In the genomic region with DNA sequence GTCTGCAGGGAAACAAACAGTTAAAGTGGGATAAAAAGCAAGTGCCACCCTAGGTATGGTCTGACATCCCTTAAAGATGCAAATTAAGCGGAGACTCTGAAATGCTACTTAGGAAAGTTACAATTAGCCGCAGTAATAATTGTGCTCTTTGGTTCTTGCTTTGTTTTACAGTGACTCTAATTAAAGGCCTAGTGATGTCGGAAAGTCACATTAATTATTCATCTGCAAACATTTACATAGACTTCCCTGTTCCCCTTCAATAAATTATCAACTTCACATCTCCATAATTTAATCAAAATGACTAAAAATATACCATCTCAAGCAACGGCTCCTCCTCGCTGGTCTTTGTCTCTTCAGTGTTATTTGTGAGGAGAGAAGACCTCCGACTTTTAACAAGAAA, we compare ENCODE assay signal across 40 mouse cellular contexts. TPM values are rescaled to one million over a fixed set of nuclear protein-coding genes. Genes with fewer than 3 reads are reported as not detected.
"Had no signal": no experiment of that assay in that cellular context is flagged by ENCODE, and none has a peak within 500 bp of the region (broad histone marks: within the 10 kb centered on the region; RNA-seq: fewer than 3 reads in every experiment).

No protein-coding gene starts in this region.

- H3K4me2 ChIP-seq: heart, embryonic 13.5 days; heart, embryonic 15.5 days; hindbrain, embryonic 13.5 days; hindbrain, embryonic 15.5 days; intestine, embryonic 15.5 days; limb, embryonic 12.5 days; liver, embryonic 11.5 days; liver, embryonic 13.5 days; liver, embryonic 15.5 days had no signal

- H3K9me3 ChIP-seq: heart, embryonic 10.5 days; heart, embryonic 13.5 days; heart, embryonic 15.5 days; hindbrain, embryonic 13.5 days; hindbrain, embryonic 15.5 days; intestine, embryonic 15.5 days; limb, embryonic 10.5 days; limb, embryonic 12.5 days; liver, embryonic 13.5 days; liver, embryonic 15.5 days had no signal

- H3K4me3 ChIP-seq: gastrocnemius, adult 2 months; heart, embryonic 10.5 days; heart, embryonic 13.5 days; heart, embryonic 15.5 days; hindbrain, embryonic 13.5 days; hindbrain, embryonic 15.5 days; intestine, embryonic 15.5 days; layer of hippocampus, adult 2 months; left cerebral cortex, adult 2 months; limb, embryonic 10.5 days; limb, embryonic 12.5 days; liver, embryonic 13.5 days; liver, embryonic 15.5 days had no signal

- H3K27ac ChIP-seq: gastrocnemius, adult 2 months; heart, embryonic 10.5 days; heart, embryonic 13.5 days; heart, embryonic 15.5 days; hindbrain, embryonic 13.5 days; hindbrain, embryonic 15.5 days; intestine, embryonic 15.5 days; layer of hippocampus, adult 2 months; left cerebral cortex, adult 2 months; limb, embryonic 10.5 days; limb, embryonic 12.5 days; liver, embryonic 13.5 days; liver, embryonic 15.5 days had no signal

- H3K9ac ChIP-seq: heart, embryonic 13.5 days; heart, embryonic 15.5 days; hindbrain, embryonic 13.5 days; hindbrain, embryonic 15.5 days; intestine, embryonic 15.5 days; limb, embryonic 12.5 days; liver, embryonic 13.5 days; liver, embryonic 15.5 days had no signal

- H3K36me3 ChIP-seq: heart, embryonic 10.5 days; heart, embryonic 13.5 days; heart, embryonic 15.5 days; hindbrain, embryonic 13.5 days; hindbrain, embryonic 15.5 days; intestine, embryonic 15.5 days; limb, embryonic 10.5 days; limb, embryonic 12.5 days; liver, embryonic 13.5 days; liver, embryonic 15.5 days had no signal

- ATAC-seq: inflammation-experienced regulatory T-cells, adult 6 months; intestine, embryonic 15.5 days; intestine, postnatal 0 days had no signal

- H3K27me3 ChIP-seq: heart, embryonic 13.5 days; hindbrain, embryonic 13.5 days; hindbrain, embryonic 15.5 days; intestine, embryonic 15.5 days; liver, embryonic 13.5 days; liver, embryonic 15.5 days had no signal

- H3K4me1 ChIP-seq: heart, embryonic 10.5 days; hindbrain, embryonic 13.5 days; hindbrain, embryonic 15.5 days; intestine, embryonic 15.5 days; limb, embryonic 10.5 days; limb, embryonic 12.5 days; liver, embryonic 13.5 days; liver, embryonic 15.5 days had no signal

- DNase-seq: gastrocnemius, adult 2 months; gastrocnemius, postnatal 10 days; gastrocnemius, postnatal 25 days; heart, adult 18-20 months; heart, postnatal 14 days; heart, postnatal 36 days; kidney, adult 18-20 months; kidney, adult 8-10 months; kidney, postnatal 10 days; kidney, postnatal 25 days; kidney, postnatal 4 days; liver; liver, embryonic 13.5 days had no signal

RNA-seq across cellular contexts. Expression of a gene that starts 31.9 kb away (rescaled TPM):
- total RNA-seq: granulocyte monocyte progenitor cell, adult 5-6 weeks had no signal
- polyA plus RNA-seq: inflammation-experienced regulatory T-cells, adult 6 months had no signal

RNA-seq across cellular contexts. Expression of a gene that starts 32.0 kb away (rescaled TPM):
- total RNA-seq: gastrocnemius, adult 2 months; gastrocnemius, postnatal 10 days; gastrocnemius, postnatal 25 days; gastrocnemius, postnatal 4 days; granulocyte monocyte progenitor cell, adult 5-6 weeks; heart, adult 18-20 months; heart, adult 8-10 months; heart, postnatal 14 days; heart, postnatal 36 days; hematopoietic stem cell, adult 5-6 weeks; layer of hippocampus, adult 2 months; layer of hippocampus, postnatal 10 days; layer of hippocampus, postnatal 25 days; left cerebral cortex, adult 2 months; left cerebral cortex, postnatal 14 days; left cerebral cortex, postnatal 36 days had no signal
- polyA plus RNA-seq: heart, embryonic 10.5 days; heart, embryonic 13.5 days; heart, embryonic 15.5 days; heart, postnatal 0 days; hindbrain, embryonic 11.5 days; hindbrain, embryonic 13.5 days; hindbrain, embryonic 15.5 days; inflammation-experienced regulatory T-cells, adult 6 months; intestine, embryonic 15.5 days; intestine, postnatal 0 days; kidney, embryonic 14.5 days; kidney, embryonic 16.5 days; limb, embryonic 10.5 days; limb, embryonic 12.5 days; limb, embryonic 14.5 days; liver, embryonic 11.5 days; liver, embryonic 13.5 days; liver, embryonic 15.5 days had no signal
